Mouse (Mus musculus): Measurements from ENCODE around the gene Mtx3. TPM values are rescaled to one million over a fixed set of nuclear protein-coding genes. Genes with fewer than 3 reads are reported as not detected.
A peak's percentile ranks its signal among the peaks of the same experiment; 100 is the strongest.

Gene Mtx3
- polyA plus RNA-seq, 1 experiment from 2014 or later, result 5.3 TPM

DNA sequence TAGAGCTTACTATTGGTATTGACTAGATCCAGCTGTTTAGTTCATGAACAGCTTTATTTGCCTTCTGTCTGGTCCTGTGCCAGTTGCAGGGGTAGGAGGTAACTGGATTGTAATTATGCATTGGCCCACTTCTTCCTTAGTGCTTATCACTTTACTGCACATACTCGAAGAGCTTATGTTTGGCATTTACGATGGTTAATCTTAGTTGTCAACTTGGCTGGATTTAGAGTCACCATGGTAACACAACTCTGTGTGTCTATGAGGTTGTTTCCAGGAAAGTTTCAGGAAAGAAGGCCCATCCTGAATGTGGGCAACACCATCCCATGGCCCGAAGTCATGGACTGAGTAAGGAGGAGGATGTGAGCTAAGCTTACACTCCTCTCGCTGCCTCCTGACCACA lies 11.4 kb upstream of the Mtx3 start:
- no peaks in the 10 kb centered on the region for H3K27me3 ChIP-seq (ENCODE audit: control insufficient read depth, insufficient read depth, low read length)
- no peak overlapping the region for H3K27ac ChIP-seq (ENCODE audit: low read depth, low read length)
- no peaks in the 10 kb centered on the region for H3K36me3 ChIP-seq (ENCODE audit: control insufficient read depth, insufficient read depth, low read length)
- DNase-seq (ENCODE audit: low spot score) (no peak), ATAC-seq (replicated peaks; ENCODE audit: low FRiP score) (no peak)
- WGBS, result 89% methylated on average over 4 of the region's 4 CpGs
- H3K9me3 ChIP-seq (ENCODE audit: control insufficient read depth, low read length), result no peaks in the 10 kb centered on the region
- H3K9ac ChIP-seq (ENCODE audit: low read length), result no peak overlapping the region
- no peaks in the 10 kb centered on the region for H3K4me1 ChIP-seq (replicated peaks; ENCODE audit: control insufficient read depth, insufficient read depth, low read length)
- H3K4me2 ChIP-seq (ENCODE audit: low read depth, low read length, severe bottlenecking), result no peak overlapping the region
- H3K4me3 ChIP-seq (ENCODE audit: low read depth, low read length), result no peak overlapping the region

DNA sequence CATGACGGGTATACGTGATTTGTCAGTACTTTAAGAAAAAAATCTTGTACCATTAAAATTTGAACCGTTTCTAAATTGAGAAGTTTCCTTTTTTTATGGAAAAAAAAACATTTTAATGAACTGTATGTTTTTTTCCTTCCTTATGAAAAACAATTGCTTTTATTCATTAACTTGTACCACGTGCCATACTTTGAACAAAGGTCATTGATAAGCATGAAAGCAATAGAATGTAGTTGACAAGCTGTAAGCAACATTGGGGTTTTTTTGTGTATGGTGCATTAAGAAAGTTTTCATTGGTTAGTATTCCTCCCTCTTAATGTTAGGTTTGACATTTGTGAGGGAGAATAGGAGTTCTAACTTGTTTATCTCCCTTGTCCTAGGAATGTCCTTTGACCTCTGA lies 1.9 kb downstream of the Mtx3 start:
- H3K4me1 ChIP-seq (replicated peaks; ENCODE audit: control insufficient read depth, insufficient read depth, low read length), result no peaks in the 10 kb centered on the region
- no peak overlapping the region for H3K9ac ChIP-seq (ENCODE audit: low read length)
- 94% methylated on average over 4 of the region's 4 CpGs for WGBS
- no peak for ATAC-seq (replicated peaks; ENCODE audit: low FRiP score)
- DNase-seq (ENCODE audit: low spot score), result no peak
- no peaks in the 10 kb centered on the region for H3K9me3 ChIP-seq (ENCODE audit: control insufficient read depth, low read length)
- no peak overlapping the region for H3K27ac ChIP-seq (ENCODE audit: low read depth, low read length)
- H3K4me3 ChIP-seq (ENCODE audit: low read depth, low read length), result no peak overlapping the region
- no peak overlapping the region for H3K4me2 ChIP-seq (ENCODE audit: low read depth, low read length, severe bottlenecking)
- H3K27me3 ChIP-seq (ENCODE audit: control insufficient read depth, insufficient read depth, low read length), result no peaks in the 10 kb centered on the region
- no peaks in the 10 kb centered on the region for H3K36me3 ChIP-seq (ENCODE audit: control insufficient read depth, insufficient read depth, low read length)

DNA sequence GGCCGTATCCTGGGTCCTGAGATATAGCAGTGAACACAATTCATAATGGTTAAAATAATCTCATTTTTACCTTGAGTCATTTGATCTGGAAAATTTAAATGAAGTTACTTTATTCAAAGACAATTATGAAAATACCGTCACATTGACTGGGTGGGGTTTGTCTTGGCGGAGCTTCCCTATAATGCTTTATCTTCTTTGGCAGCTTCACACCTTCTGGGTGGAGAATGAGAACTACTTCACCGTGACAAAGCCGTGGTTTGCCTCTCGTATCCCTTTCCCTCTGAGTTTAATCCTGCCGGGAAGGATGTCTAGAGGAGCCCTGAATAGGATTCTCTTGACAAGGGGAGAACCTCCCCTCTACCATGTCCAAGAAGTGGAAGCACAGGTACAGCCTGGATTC lies 2.8 kb downstream of the Mtx3 start:
- H3K27me3 ChIP-seq (ENCODE audit: control insufficient read depth, insufficient read depth, low read length), result no peaks in the 10 kb centered on the region
- H3K4me1 ChIP-seq (replicated peaks; ENCODE audit: control insufficient read depth, insufficient read depth, low read length), result no peaks in the 10 kb centered on the region
- H3K9ac ChIP-seq (ENCODE audit: low read length), result no peak overlapping the region
- no peak overlapping the region for H3K4me2 ChIP-seq (ENCODE audit: low read depth, low read length, severe bottlenecking)
- DNase-seq (ENCODE audit: low spot score) (no peak), ATAC-seq (replicated peaks; ENCODE audit: low FRiP score) (no peak)
- H3K36me3 ChIP-seq (ENCODE audit: control insufficient read depth, insufficient read depth, low read length), result no peaks in the 10 kb centered on the region
- H3K9me3 ChIP-seq (ENCODE audit: control insufficient read depth, low read length), result no peaks in the 10 kb centered on the region
- H3K27ac ChIP-seq (ENCODE audit: low read depth, low read length), result no peak overlapping the region
- no peak overlapping the region for H3K4me3 ChIP-seq (ENCODE audit: low read depth, low read length)
- WGBS, result 91% methylated on average over 7 of the region's 7 CpGs

DNA sequence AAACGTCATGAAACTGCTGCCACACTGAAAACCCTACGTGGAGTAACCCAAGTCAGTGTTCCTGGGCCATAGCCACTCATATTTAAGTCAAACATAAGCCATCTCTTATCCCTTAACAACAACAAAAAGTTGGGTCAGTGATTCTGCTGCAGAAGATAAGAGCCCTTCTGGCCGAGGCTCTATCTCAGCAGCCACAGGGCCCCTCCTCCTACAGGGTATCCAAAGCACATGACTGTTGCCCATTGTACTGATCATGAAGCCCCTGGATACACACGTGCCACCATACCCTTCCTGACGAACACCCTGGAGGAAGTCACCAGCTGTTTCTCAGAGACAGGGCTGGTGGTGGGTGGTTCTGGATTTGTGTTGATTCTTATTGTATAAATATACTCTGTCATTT lies 3.4 kb downstream of the Mtx3 start:
- DNase-seq (ENCODE audit: low spot score) (no peak), ATAC-seq (replicated peaks; ENCODE audit: low FRiP score) (no peak)
- WGBS, result 88% methylated on average over 5 of the region's 5 CpGs
- Histone ChIP-seq H3K27ac (ENCODE audit: low read depth, low read length) (no peak overlapping the region), H3K27me3 (ENCODE audit: control insufficient read depth, insufficient read depth, low read length) (no peaks in the 10 kb centered on the region), H3K4me3 (ENCODE audit: low read depth, low read length) (no peak overlapping the region), H3K9ac (ENCODE audit: low read length) (no peak overlapping the region), H3K36me3 (ENCODE audit: control insufficient read depth, insufficient read depth, low read length) (no peaks in the 10 kb centered on the region), H3K9me3 (ENCODE audit: control insufficient read depth, low read length) (no peaks in the 10 kb centered on the region), H3K4me2 (ENCODE audit: low read depth, low read length, severe bottlenecking) (no peak overlapping the region), H3K4me1 (replicated peaks; ENCODE audit: control insufficient read depth, insufficient read depth, low read length) (no peaks in the 10 kb centered on the region)

DNA sequence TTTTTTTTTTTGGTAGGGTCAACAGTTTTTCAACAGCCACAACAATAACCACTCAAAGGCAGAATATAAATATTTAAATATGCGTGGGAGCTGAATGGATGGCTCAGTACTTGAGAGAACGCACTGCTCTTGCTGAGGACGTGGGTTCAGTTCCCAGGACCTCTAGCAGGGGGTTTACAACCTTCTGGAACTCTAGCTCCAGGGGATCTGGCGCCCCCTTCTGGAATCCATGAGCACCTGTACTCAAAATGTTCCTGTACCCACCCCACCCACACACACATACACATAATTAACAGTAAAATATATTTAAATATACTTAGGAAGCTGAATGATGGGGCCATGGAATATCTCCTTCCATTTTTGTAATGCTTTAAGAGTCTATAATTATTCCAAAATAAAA lies 11.3 kb downstream of the Mtx3 start:
- WGBS, result 77% methylated on average over 4 of the region's 4 CpGs
- no peak for ATAC-seq (replicated peaks; ENCODE audit: low FRiP score)

DNA sequence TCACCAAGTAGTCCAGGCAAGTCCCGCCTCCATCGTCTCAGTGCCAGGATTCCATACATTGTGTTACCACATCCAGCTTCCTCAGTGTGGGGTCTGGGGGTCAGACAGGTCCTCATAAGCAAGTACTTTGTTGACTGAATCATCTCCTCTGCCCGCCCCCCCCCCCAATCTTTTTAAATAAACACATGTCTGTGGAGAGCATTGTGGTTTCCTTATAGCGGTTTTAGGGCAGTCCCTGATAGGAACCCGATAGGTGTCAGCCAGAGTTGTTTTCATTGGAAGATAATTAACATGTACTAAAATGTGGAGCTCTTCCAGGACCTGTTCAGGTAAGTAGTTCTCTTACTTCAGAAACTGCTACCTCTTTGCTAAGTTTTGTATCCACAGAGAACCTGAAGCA lies 14.2 kb downstream of the Mtx3 start:
- H3K4me3 ChIP-seq (ENCODE audit: low read depth, low read length), result no peak overlapping the region
- no peak overlapping the region for H3K27ac ChIP-seq (ENCODE audit: low read depth, low read length)
- ATAC-seq (replicated peaks; ENCODE audit: low FRiP score), result 0 out of 2 replicates have a peak, but pooled peaks have one; percentile 21
- H3K9me3 ChIP-seq (ENCODE audit: control insufficient read depth, low read length), result no peaks in the 10 kb centered on the region
- no peaks in the 10 kb centered on the region for H3K27me3 ChIP-seq (ENCODE audit: control insufficient read depth, insufficient read depth, low read length)
- DNase-seq (ENCODE audit: low spot score), result no peak
- no peaks in the 10 kb centered on the region; the same call in 1 of the 2 replicates for H3K36me3 ChIP-seq (ENCODE audit: control insufficient read depth, insufficient read depth, low read length)
- no peaks in the 10 kb centered on the region for H3K4me1 ChIP-seq (replicated peaks; ENCODE audit: control insufficient read depth, insufficient read depth, low read length)
- WGBS, result 92% methylated on average over 5 of the region's 5 CpGs
- no peak overlapping the region for H3K4me2 ChIP-seq (ENCODE audit: low read depth, low read length, severe bottlenecking)
- no peak overlapping the region for H3K9ac ChIP-seq (ENCODE audit: low read length)

More for the DNA sequence above, 11.3 kb downstream of the Mtx3 start:
- no peaks in the 10 kb centered on the region for H3K9me3 ChIP-seq (ENCODE audit: control insufficient read depth, low read length)
- no peak overlapping the region for H3K27ac ChIP-seq (ENCODE audit: low read depth, low read length)
- DNase-seq (ENCODE audit: low spot score), result no peak
- H3K4me1 ChIP-seq (replicated peaks; ENCODE audit: control insufficient read depth, insufficient read depth, low read length), result no peaks in the 10 kb centered on the region
- no peak overlapping the region for H3K9ac ChIP-seq (ENCODE audit: low read length)
- H3K4me2 ChIP-seq (ENCODE audit: low read depth, low read length, severe bottlenecking), result no peak overlapping the region
- no peaks in the 10 kb centered on the region for H3K27me3 ChIP-seq (ENCODE audit: control insufficient read depth, insufficient read depth, low read length)
- no peaks in the 10 kb centered on the region; the same call in 1 of the 2 replicates for H3K36me3 ChIP-seq (ENCODE audit: control insufficient read depth, insufficient read depth, low read length)
- H3K4me3 ChIP-seq (ENCODE audit: low read depth, low read length), result no peak overlapping the region

DNA sequence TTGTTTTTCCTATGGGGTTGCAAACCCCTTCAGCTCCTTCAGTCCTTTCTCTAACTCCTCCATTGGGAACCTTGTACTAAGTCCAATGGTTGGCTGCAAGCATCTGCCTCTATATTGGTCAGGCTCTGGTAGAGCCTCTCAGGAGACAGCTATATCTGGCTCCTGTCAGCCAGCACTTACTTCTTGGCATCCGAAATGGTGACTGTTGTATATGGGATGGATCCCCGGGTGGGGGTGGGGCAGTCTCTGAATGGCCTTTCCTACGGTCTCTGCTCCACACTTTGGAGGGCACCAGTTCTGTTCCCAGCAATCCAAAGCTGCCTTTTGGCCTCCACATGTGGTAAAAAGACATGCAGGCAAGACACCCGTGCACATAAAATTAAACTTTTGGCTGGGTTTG lies 15.4 kb downstream of the Mtx3 start:
- H3K27ac ChIP-seq (ENCODE audit: low read depth, low read length), result no peak overlapping the region
- no peak overlapping the region for H3K4me3 ChIP-seq (ENCODE audit: low read depth, low read length)
- H3K36me3 ChIP-seq (ENCODE audit: control insufficient read depth, insufficient read depth, low read length), result no peaks in the 10 kb centered on the region; the same call in 1 of the 2 replicates
- DNase-seq (ENCODE audit: low spot score) (no peak), ATAC-seq (replicated peaks; ENCODE audit: low FRiP score) (no peak)
- H3K27me3 ChIP-seq (ENCODE audit: control insufficient read depth, insufficient read depth, low read length), result no peaks in the 10 kb centered on the region
- no peak overlapping the region for H3K9ac ChIP-seq (ENCODE audit: low read length)
- no peaks in the 10 kb centered on the region for H3K9me3 ChIP-seq (ENCODE audit: control insufficient read depth, low read length)
- no peaks in the 10 kb centered on the region for H3K4me1 ChIP-seq (replicated peaks; ENCODE audit: control insufficient read depth, insufficient read depth, low read length)
- 86% methylated on average over 4 of the region's 4 CpGs for WGBS
- H3K4me2 ChIP-seq (ENCODE audit: low read depth, low read length, severe bottlenecking), result no peak overlapping the region

DNA sequence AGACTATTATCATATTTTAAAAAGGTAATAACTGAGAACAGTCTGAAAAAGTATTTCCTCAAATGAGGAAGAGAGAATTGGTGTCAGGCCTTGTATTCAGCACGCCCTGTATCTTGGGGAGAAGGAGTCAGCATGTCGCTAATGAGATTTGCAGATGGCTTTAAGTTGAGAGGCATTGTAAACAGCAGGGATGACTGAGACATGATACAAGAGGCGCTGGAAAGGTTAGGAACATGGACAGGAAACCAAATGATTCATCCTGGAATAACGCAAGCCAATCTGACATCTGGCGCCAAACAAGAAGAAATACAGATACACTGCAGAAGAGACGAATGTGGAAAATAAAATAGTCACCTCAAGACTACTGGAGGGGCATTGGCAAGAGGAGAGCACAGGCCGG lies 20.8 kb downstream of the Mtx3 start:
- Histone ChIP-seq H3K27ac (ENCODE audit: low read depth, low read length) (no peak overlapping the region), H3K36me3 (ENCODE audit: control insufficient read depth, insufficient read depth, low read length) (no peaks in the 10 kb centered on the region), H3K4me1 (replicated peaks; ENCODE audit: control insufficient read depth, insufficient read depth, low read length) (no peaks in the 10 kb centered on the region), H3K9ac (ENCODE audit: low read length) (no peak overlapping the region), H3K27me3 (ENCODE audit: control insufficient read depth, insufficient read depth, low read length) (no peaks in the 10 kb centered on the region), H3K4me2 (ENCODE audit: low read depth, low read length, severe bottlenecking) (no peak overlapping the region), H3K4me3 (ENCODE audit: low read depth, low read length) (no peak overlapping the region), H3K9me3 (ENCODE audit: control insufficient read depth, low read length) (no peaks in the 10 kb centered on the region)
- no peak for DNase-seq (ENCODE audit: low spot score)
- 79% methylated on average over 7 of the region's 7 CpGs for WGBS
- no peak for ATAC-seq (replicated peaks; ENCODE audit: low FRiP score)

DNA sequence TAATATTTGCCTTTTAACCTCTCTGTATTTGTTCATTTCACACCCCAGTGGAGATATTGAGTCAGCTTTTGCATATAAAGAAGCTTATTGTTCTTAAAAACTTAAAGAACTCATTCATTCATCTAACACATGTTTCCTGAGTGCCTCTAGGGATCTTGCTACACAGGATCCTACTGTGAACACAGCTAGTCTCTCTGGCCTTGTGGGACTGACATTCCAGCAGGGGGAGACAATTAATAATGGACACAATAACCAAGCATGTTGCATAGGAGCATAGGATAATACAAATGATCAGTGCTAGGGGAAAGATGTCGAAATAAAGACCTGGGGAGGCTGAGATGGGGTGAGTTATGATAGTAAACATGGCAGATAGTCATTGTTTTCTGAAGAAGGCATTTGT lies 22.1 kb downstream of the Mtx3 start:
- no peak for DNase-seq (ENCODE audit: low spot score)
- Histone ChIP-seq H3K4me2 (ENCODE audit: low read depth, low read length, severe bottlenecking) (no peak overlapping the region), H3K36me3 (ENCODE audit: control insufficient read depth, insufficient read depth, low read length) (no peaks in the 10 kb centered on the region), H3K27ac (ENCODE audit: low read depth, low read length) (no peak overlapping the region), H3K9ac (ENCODE audit: low read length) (no peak overlapping the region), H3K4me3 (ENCODE audit: low read depth, low read length) (no peak overlapping the region), H3K27me3 (ENCODE audit: control insufficient read depth, insufficient read depth, low read length) (no peaks in the 10 kb centered on the region), H3K4me1 (replicated peaks; ENCODE audit: control insufficient read depth, insufficient read depth, low read length) (no peaks in the 10 kb centered on the region), H3K9me3 (ENCODE audit: control insufficient read depth, low read length) (no peaks in the 10 kb centered on the region)
- WGBS, result 80% methylated on average over 1 of the region's 1 CpGs
- no peak for ATAC-seq (replicated peaks; ENCODE audit: low FRiP score)

Measured in forebrain, embryonic 11.5 days (tissue).